Mouse (Mus musculus) CH12.LX (cell line): Measurements from ENCODE around the gene Gm20388. TPM values are rescaled to one million over a fixed set of nuclear protein-coding genes. Genes with fewer than 3 reads are reported as not detected.

ENCODE experiments used
- DNase-seq: peaks from one replicate; pipeline ENCODE4 v3.0.0-alpha.2; 2013; ENCODE audit errors: extremely low read depth
- H3K27ac ChIP-seq: 2 replicates; pipeline ENCODE4 v1.5.1; 2012; ENCODE audit warnings: low read depth, mild to moderate bottlenecking, control low read depth, moderate library complexity; ENCODE audit not compliant: insufficient read depth
- H3K27me3 ChIP-seq: replicated peaks from 2 replicates; pipeline ENCODE3; 2012; ENCODE audit warnings: inconsistent platforms
- H3K36me3 ChIP-seq, 2 experiments: replicated peaks in 1 of 2; 2 replicates each; pipeline versions ENCODE3 to v1.6.1; 2012; ENCODE audit warnings: inconsistent platforms in 1 of 2, low read length in 1 of 2, mild to moderate bottlenecking in 1 of 2, mixed read lengths in 1 of 2, moderate library complexity in 1 of 2; ENCODE audit not compliant: control insufficient read depth in 1 of 2, insufficient read depth in 1 of 2
- H3K4me1 ChIP-seq, 2 experiments: 2 replicates each; pipeline ENCODE4 v1.6.1; 2012; ENCODE audit warnings: inconsistent platforms in 1 of 2, moderate library complexity in 1 of 2; ENCODE audit not compliant: insufficient read depth in 2 of 2, control insufficient read depth in 1 of 2
- H3K4me2 ChIP-seq: 2 replicates; pipeline ENCODE4 v1.6.1; 2012; ENCODE audit warnings: low read depth, mild to moderate bottlenecking, control low read depth; ENCODE audit not compliant: poor library complexity, insufficient read depth, severe bottlenecking
- H3K4me3 ChIP-seq, 3 experiments: fragments of 150-350 bp in 1 of 3; sonication (generic) in 1 of 3; replicated peaks in 1 of 3; 2 replicates each; pipeline versions ENCODE3 to v1.5.1; 2011 to 2012; ENCODE audit warnings: low read depth in 2 of 3, low read length in 2 of 3, mild to moderate bottlenecking in 2 of 3, moderate library complexity in 2 of 3, control low read depth in 1 of 3, improper control_type of control experiment in 1 of 3, inconsistent platforms in 1 of 3, mixed read lengths in 1 of 3; ENCODE audit not compliant: poor library complexity in 1 of 3
- H3K79me2 ChIP-seq: replicated peaks from 2 replicates; pipeline ENCODE4 v1.6.1; 2012; ENCODE audit warnings: mild to moderate bottlenecking, moderate library complexity; ENCODE audit not compliant: control insufficient read depth, poor library complexity, insufficient read depth, severe bottlenecking; ENCODE audit errors: extremely low read depth
- H3K9ac ChIP-seq: 2 replicates; pipeline ENCODE4 v1.6.1; 2012; ENCODE audit warnings: low read depth, mild to moderate bottlenecking, control low read depth, moderate library complexity; ENCODE audit not compliant: insufficient read depth
- H3K9me3 ChIP-seq: replicated peaks from 2 replicates; pipeline ENCODE3; 2012; ENCODE audit warnings: low read length, inconsistent platforms, mixed read lengths
- CTCF ChIP-seq, 2 experiments: IDR thresholded peaks in 1 of 2; conservative IDR thresholded peaks in 1 of 2; 2 replicates each; pipeline ENCODE4 v1.5.1; 2011 to 2012; ENCODE audit warnings: low read depth in 2 of 2, low read length in 2 of 2, improper control_type of control experiment in 1 of 2, inconsistent platforms in 1 of 2, mild to moderate bottlenecking in 1 of 2, moderate library complexity in 1 of 2
- E2F4 ChIP-seq: IDR thresholded peaks from 2 replicates; pipeline ENCODE4 v1.6.1; 2011; ENCODE audit warnings: low read depth, low read length, improper control_type of control experiment; ENCODE audit not compliant: insufficient replicate concordance
- ELF1 ChIP-seq: IDR thresholded peaks from 2 replicates; pipeline ENCODE4 v1.6.1; 2014; ENCODE audit warnings: low read depth, mild to moderate bottlenecking, inconsistent platforms, low read length, improper control_type of control experiment
- ETS1 ChIP-seq: conservative IDR thresholded peaks from 2 replicates; pipeline ENCODE4 v1.6.1; 2012; ENCODE audit warnings: low read depth, mild to moderate bottlenecking, inconsistent platforms, low read length, improper control_type of control experiment, moderate library complexity
- JUN ChIP-seq: IDR thresholded peaks from 2 replicates; pipeline ENCODE4 v1.6.1; 2011; ENCODE audit warnings: low read depth, mild to moderate bottlenecking, low read length, improper control_type of control experiment, moderate library complexity; ENCODE audit not compliant: insufficient read depth
- JUND ChIP-seq: conservative IDR thresholded peaks from 2 replicates; pipeline ENCODE4 v1.6.1; 2011; ENCODE audit warnings: low read depth, low read length, improper control_type of control experiment
- KAT2A ChIP-seq: IDR thresholded peaks from 2 replicates; pipeline ENCODE4 v1.6.1; 2012; ENCODE audit warnings: low read length, improper control_type of control experiment, inconsistent platforms; ENCODE audit not compliant: insufficient replicate concordance
- MAFK ChIP-seq: IDR thresholded peaks from 2 replicates; pipeline ENCODE4 v1.6.1; 2011; ENCODE audit warnings: low read length, improper control_type of control experiment; ENCODE audit not compliant: insufficient replicate concordance
- MAX ChIP-seq: IDR thresholded peaks from 2 replicates; pipeline ENCODE4 v1.6.1; 2011; ENCODE audit warnings: low read length, improper control_type of control experiment
- MAZ ChIP-seq: IDR thresholded peaks from 2 replicates; pipeline ENCODE4 v1.6.1; 2012; ENCODE audit warnings: low read depth, mild to moderate bottlenecking, inconsistent platforms, low read length, improper control_type of control experiment, moderate library complexity
- NELFE ChIP-seq: IDR thresholded peaks from 2 replicates; pipeline ENCODE4 v1.6.1; 2011; ENCODE audit warnings: low read depth, low read length, improper control_type of control experiment
- NRF1 ChIP-seq: IDR thresholded peaks from 2 replicates; pipeline ENCODE4 v1.6.1; 2014; ENCODE audit warnings: low read depth, mild to moderate bottlenecking, inconsistent platforms, low read length, improper control_type of control experiment, moderate library complexity
- PAX5 ChIP-seq: IDR thresholded peaks from 2 replicates; pipeline ENCODE4 v1.6.1; 2012; ENCODE audit warnings: low read length, inconsistent platforms, mixed read lengths
- RAD21 ChIP-seq: IDR thresholded peaks from 2 replicates; pipeline ENCODE4 v1.6.1; 2011; ENCODE audit warnings: low read depth, mild to moderate bottlenecking, low read length, improper control_type of control experiment, moderate library complexity
- RCOR1 ChIP-seq: conservative IDR thresholded peaks from 2 replicates; pipeline ENCODE4 v1.6.1; 2012; ENCODE audit warnings: low read depth, mild to moderate bottlenecking, inconsistent platforms, low read length, improper control_type of control experiment
- SIN3A ChIP-seq: IDR thresholded peaks from 2 replicates; pipeline ENCODE4 v1.6.1; 2012; ENCODE audit warnings: low read length, improper control_type of control experiment, inconsistent platforms
- SMC3 ChIP-seq: IDR thresholded peaks from 2 replicates; pipeline ENCODE4 v1.6.1; 2011; ENCODE audit warnings: low read depth, low read length, improper control_type of control experiment
- UBTF ChIP-seq: IDR thresholded peaks from 2 replicates; pipeline ENCODE4 v1.6.1; 2012; ENCODE audit warnings: low read depth, mild to moderate bottlenecking, inconsistent platforms, low read length, improper control_type of control experiment, moderate library complexity
- USF1 ChIP-seq: IDR thresholded peaks from 2 replicates; pipeline ENCODE4 v1.6.1; 2014; ENCODE audit warnings: low read depth, mild to moderate bottlenecking, inconsistent platforms, low read length, improper control_type of control experiment
- ZC3H11A ChIP-seq: IDR thresholded peaks from 2 replicates; pipeline ENCODE4 v1.6.1; 2012; ENCODE audit warnings: low read depth, mild to moderate bottlenecking, inconsistent platforms, low read length, improper control_type of control experiment
- dilution Hi-C: fragments of 300-500 bp; cut with MboI; formaldehyde crosslinking; loops from 2 replicates; pipeline ENCODE4 v1.14.3; 2020; ENCODE audit warnings: low sequenced_read_pairs; ENCODE audit not compliant: extremely low pct_unique_long_range_greater_than_20kb, extremely low pct_ligation_motif_present
- in situ Hi-C: fragments of 300-500 bp; cut with MboI; formaldehyde crosslinking; loops from 3 replicates; pipeline ENCODE4 v1.14.3; 2019; ENCODE audit warnings: low sequenced_read_pairs, low pct_ligation_motif_present, low pct_unique_long_range_greater_than_20kb, mixed read lengths
- polyA plus RNA-seq: library from polyadenylated mRNA; unstranded; fragments of >175 nt; gene quantifications from 2 replicates; pipeline ENCODE4 v1.2.1, GENCODE M21; 2012; ENCODE audit warnings: low read depth; ENCODE audit not compliant: insufficient read length
- total RNA-seq, 2 experiments: library from RNA; depleted of rRNA; stranded (reverse); fragments of 300-350 nt in 1 of 2; fragments of >200 nt in 1 of 2; gene quantifications; 2 replicates each; pipeline ENCODE4 v1.2.3; 2012 to 2014

The Gm20388 gene
- total and polyA plus RNA-seq, 3 experiments: 14.8 to 26.3 (median 22.2) TPM

DNA sequence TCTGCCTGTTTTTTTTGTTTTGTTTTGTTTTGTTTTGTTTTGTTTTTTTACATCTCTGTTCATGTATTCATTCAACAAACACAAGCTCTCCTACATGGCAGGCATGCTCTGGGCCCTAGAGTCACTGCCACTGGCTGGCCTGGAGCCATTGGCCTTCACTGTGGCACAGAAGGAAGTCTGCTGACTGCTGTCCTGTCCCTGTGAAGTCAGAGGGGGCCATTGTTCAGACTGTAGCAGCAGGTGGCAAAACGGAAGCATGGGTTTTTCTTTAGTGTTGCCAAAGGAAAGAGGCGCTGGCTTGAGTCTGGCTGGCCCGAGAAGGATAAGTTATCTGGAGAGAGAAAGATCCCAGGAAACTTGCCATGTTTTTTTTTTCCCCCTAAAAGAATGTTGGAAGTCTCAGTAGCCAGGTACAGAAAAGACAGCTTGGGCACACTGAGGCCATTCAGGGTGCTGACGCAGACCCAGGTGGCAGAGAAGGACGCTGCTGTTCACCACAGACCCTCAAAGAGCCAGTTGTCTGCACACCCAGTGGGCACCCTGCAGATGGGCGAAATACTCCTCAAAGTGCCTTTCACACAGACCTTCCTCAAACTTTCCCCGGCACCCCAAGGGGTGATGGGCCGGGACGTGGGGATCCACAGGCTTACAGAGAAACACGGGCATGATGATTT lies 2313.5 kb downstream of the Gm20388 start:
- H3K9ac ChIP-seq: no peak overlapping the region
- dilution Hi-C loops (no loop called here), in situ Hi-C loops (no loop called here)
- no peaks in the 10 kb centered on the region for H3K36me3 ChIP-seq
- no peak for TF ChIP-seq RAD21
- no peak for TF ChIP-seq NELFE
- no peak for TF ChIP-seq MAZ
- no peak for TF ChIP-seq ZC3H11A
- TF ChIP-seq E2F4: no peak
- TF ChIP-seq ELF1: no peak
- no peak overlapping the region for H3K27ac ChIP-seq
- no peaks in the 10 kb centered on the region for H3K79me2 ChIP-seq
- peaks cover 7% of the 10 kb centered on the region for H3K9me3 ChIP-seq
- DNase-seq: no peak
- peaks cover 3 to 4% of the 10 kb centered on the region in 2 experiments; a peak in 3 of 4 replicates for H3K4me1 ChIP-seq
- no peak overlapping the region for H3K4me3 ChIP-seq
- peaks cover 87% of the 10 kb centered on the region for H3K27me3 ChIP-seq
- no peak overlapping the region for H3K4me2 ChIP-seq

DNA sequence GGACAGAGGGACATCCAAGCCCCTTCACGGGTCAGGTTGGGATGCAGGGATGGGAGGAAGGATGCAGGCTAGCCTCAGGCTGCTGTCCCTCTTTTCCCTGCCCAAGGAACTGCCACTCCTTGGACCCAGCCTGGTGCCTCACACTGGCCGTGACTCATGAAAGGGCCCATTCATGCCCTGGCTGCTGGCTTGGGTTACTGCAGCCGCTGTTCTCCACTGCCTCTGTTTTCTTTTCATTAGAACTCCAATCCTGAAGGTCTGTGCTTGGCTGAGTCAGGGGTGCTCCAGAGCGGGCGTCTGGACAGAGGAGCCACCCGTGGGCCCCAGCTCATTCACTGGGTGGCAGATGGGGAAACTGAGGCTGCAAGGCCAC lies 2314.0 kb downstream of the Gm20388 start:
- Histone ChIP-seq H3K9ac (no peak overlapping the region), H3K27me3 (peaks cover 82% of the 10 kb centered on the region), H3K4me3 (no peak overlapping the region), H3K9me3 (peaks cover 6% of the 10 kb centered on the region), H3K4me1 (peaks cover 3 to 4% of the 10 kb centered on the region in 2 experiments; a peak in 3 of 4 replicates), H3K79me2 (no peaks in the 10 kb centered on the region), H3K4me2 (no peak overlapping the region), H3K36me3 (no peaks in the 10 kb centered on the region), H3K27ac (no peak overlapping the region)
- TF ChIP-seq SIN3A: no peak
- no peak for TF ChIP-seq ZC3H11A
- no peak for TF ChIP-seq ELF1
- TF ChIP-seq NRF1: no peak
- TF ChIP-seq MAFK: no peak
- no peak for TF ChIP-seq SMC3
- no peak for TF ChIP-seq UBTF
- TF ChIP-seq JUND: no peak
- no peak for TF ChIP-seq MAX
- no peak for TF ChIP-seq RAD21
- no peak for TF ChIP-seq ETS1
- no peak for TF ChIP-seq KAT2A
- no peak for TF ChIP-seq PAX5
- TF ChIP-seq USF1: no peak
- no peak for TF ChIP-seq JUN
- no peak for TF ChIP-seq E2F4
- no peak for TF ChIP-seq CTCF (conservative IDR thresholded peaks at IDR 0.05 in 1 of 2, IDR thresholded peaks at IDR 0.05 in 1 of 2; ENCODE audit: low read depth in 2 of 2, low read length in 2 of 2)
- TF ChIP-seq RCOR1: no peak
- dilution Hi-C loops: no loop called here
- in situ Hi-C loops: no loop called here
- DNase-seq: no peak
